Mouse (Mus musculus): ENCODE data around the gene St6galnac3. TPM values are rescaled to one million over a fixed set of nuclear protein-coding genes. Genes with fewer than 3 reads are reported as not detected.

St6galnac3 gene
- polyA plus RNA-seq, 1 experiment from 2014 or later, result 26.6 TPM

GRCm38 (mm10) chr3:153238381-153238780 is 486.6 kb downstream of the St6galnac3 start:
- WGBS, result 92% methylated on average over 10 of the region's 10 CpGs
- ATAC-seq (ENCODE audit: low FRiP score, low TSS enrichment), result no peak

GRCm38 (mm10) chr3:153236262-153236661 is 488.7 kb downstream of the St6galnac3 start:
- Histone ChIP-seq H3K36me3 (ENCODE audit: control insufficient read depth, insufficient read depth, low read length) (no peaks in the 10 kb centered on the region), H3K27ac (replicated peaks; ENCODE audit: low read depth, low read length) (no peak overlapping the region), H3K27me3 (ENCODE audit: control insufficient read depth, insufficient read depth, low read length) (no peaks in the 10 kb centered on the region), H3K4me3 (replicated peaks; ENCODE audit: low read depth, low read length) (no peak overlapping the region), H3K9ac (replicated peaks; ENCODE audit: low read length) (no peak overlapping the region), H3K9me3 (ENCODE audit: control insufficient read depth, low read length) (no peaks in the 10 kb centered on the region), H3K4me2 (ENCODE audit: low read length) (no peak overlapping the region), H3K4me1 (ENCODE audit: control insufficient read depth, insufficient read depth, low read length) (0 out of 2 replicates have a peak, but pooled peaks cover 6% of the 10 kb centered on the region)
- ATAC-seq (ENCODE audit: low FRiP score, low TSS enrichment) (no peak), DNase-seq (no peak)
- WGBS, result 84% methylated on average over 9 of the region's 9 CpGs

More at GRCm38 (mm10) chr3:153238381-153238780, 486.6 kb downstream of the St6galnac3 start:
- H3K4me3 ChIP-seq (replicated peaks; ENCODE audit: low read depth, low read length), result no peak overlapping the region
- H3K4me2 ChIP-seq (ENCODE audit: low read length), result no peak overlapping the region
- peaks cover 13% of the 10 kb centered on the region; the same call in 1 of the 2 replicates for H3K4me1 ChIP-seq (ENCODE audit: control insufficient read depth, insufficient read depth, low read length)
- H3K9ac ChIP-seq (replicated peaks; ENCODE audit: low read length), result no peak overlapping the region
- no peak for DNase-seq
- H3K27ac ChIP-seq (replicated peaks; ENCODE audit: low read depth, low read length), result no peak overlapping the region
- no peaks in the 10 kb centered on the region for H3K9me3 ChIP-seq (ENCODE audit: control insufficient read depth, low read length)
- H3K27me3 ChIP-seq (ENCODE audit: control insufficient read depth, insufficient read depth, low read length), result no peaks in the 10 kb centered on the region
- H3K36me3 ChIP-seq (ENCODE audit: control insufficient read depth, insufficient read depth, low read length), result no peaks in the 10 kb centered on the region

- no peak for ATAC-seq (ENCODE audit: low FRiP score, low TSS enrichment)
- 87% methylated on average over 10 of the region's 10 CpGs for WGBS
- H3K9me3 ChIP-seq (ENCODE audit: control insufficient read depth, low read length), result no peaks in the 10 kb centered on the region
- no peak overlapping the region for H3K9ac ChIP-seq (replicated peaks; ENCODE audit: low read length)
- no peak overlapping the region for H3K4me2 ChIP-seq (ENCODE audit: low read length)
- H3K27me3 ChIP-seq (ENCODE audit: control insufficient read depth, insufficient read depth, low read length), result no peaks in the 10 kb centered on the region
- no peak for DNase-seq
- no peak overlapping the region for H3K4me3 ChIP-seq (replicated peaks; ENCODE audit: low read depth, low read length)
- no peaks in the 10 kb centered on the region for H3K4me1 ChIP-seq (ENCODE audit: control insufficient read depth, insufficient read depth, low read length)
- H3K27ac ChIP-seq (replicated peaks; ENCODE audit: low read depth, low read length), result no peak overlapping the region
- H3K36me3 ChIP-seq (ENCODE audit: control insufficient read depth, insufficient read depth, low read length), result no peaks in the 10 kb centered on the region
These were observed 502.2 kb downstream of the St6galnac3 start for GRCm38 (mm10) chr3:153222611-153223402.

GRCm38 (mm10) chr3:153219391-153219790 is 505.6 kb downstream of the St6galnac3 start:
- Histone ChIP-seq H3K4me1 (ENCODE audit: control insufficient read depth, insufficient read depth, low read length) (no peaks in the 10 kb centered on the region), H3K9ac (replicated peaks; ENCODE audit: low read length) (no peak overlapping the region), H3K4me3 (replicated peaks; ENCODE audit: low read depth, low read length) (no peak overlapping the region), H3K27me3 (ENCODE audit: control insufficient read depth, insufficient read depth, low read length) (no peaks in the 10 kb centered on the region), H3K27ac (replicated peaks; ENCODE audit: low read depth, low read length) (no peak overlapping the region), H3K4me2 (ENCODE audit: low read length) (no peak overlapping the region), H3K36me3 (ENCODE audit: control insufficient read depth, insufficient read depth, low read length) (no peaks in the 10 kb centered on the region), H3K9me3 (ENCODE audit: control insufficient read depth, low read length) (no peaks in the 10 kb centered on the region)
- DNase-seq, result no peak
- ATAC-seq (ENCODE audit: low FRiP score, low TSS enrichment), result no peak
- 83% methylated on average over 2 of the region's 2 CpGs for WGBS

GRCm38 (mm10) chr3:153208186-153208585 is 516.8 kb downstream of the St6galnac3 start:
- H3K36me3 ChIP-seq (ENCODE audit: control insufficient read depth, insufficient read depth, low read length), result no peaks in the 10 kb centered on the region
- H3K4me1 ChIP-seq (ENCODE audit: control insufficient read depth, insufficient read depth, low read length), result no peaks in the 10 kb centered on the region
- no peaks in the 10 kb centered on the region for H3K27me3 ChIP-seq (ENCODE audit: control insufficient read depth, insufficient read depth, low read length)
- no peak overlapping the region for H3K9ac ChIP-seq (replicated peaks; ENCODE audit: low read length)
- H3K4me2 ChIP-seq (ENCODE audit: low read length), result no peak overlapping the region
- H3K27ac ChIP-seq (replicated peaks; ENCODE audit: low read depth, low read length), result no peak overlapping the region
- WGBS, result 79% methylated on average over 2 of the region's 2 CpGs
- no peaks in the 10 kb centered on the region for H3K9me3 ChIP-seq (ENCODE audit: control insufficient read depth, low read length)
- no peak for ATAC-seq (ENCODE audit: low FRiP score, low TSS enrichment)
- H3K4me3 ChIP-seq (replicated peaks; ENCODE audit: low read depth, low read length), result no peak overlapping the region
- DNase-seq, result no peak

- no peaks in the 10 kb centered on the region for H3K9me3 ChIP-seq (ENCODE audit: control insufficient read depth, low read length)
- no peak overlapping the region for H3K4me2 ChIP-seq (ENCODE audit: low read length)
- no peak for DNase-seq
- H3K4me3 ChIP-seq (replicated peaks; ENCODE audit: low read depth, low read length), result no peak overlapping the region
- peaks cover 4% of the 10 kb centered on the region; the same call in 1 of the 2 replicates for H3K4me1 ChIP-seq (ENCODE audit: control insufficient read depth, insufficient read depth, low read length)
- H3K36me3 ChIP-seq (ENCODE audit: control insufficient read depth, insufficient read depth, low read length), result no peaks in the 10 kb centered on the region
- H3K27me3 ChIP-seq (ENCODE audit: control insufficient read depth, insufficient read depth, low read length), result no peaks in the 10 kb centered on the region
- no peak for ATAC-seq (ENCODE audit: low FRiP score, low TSS enrichment)
- WGBS, result 92% methylated on average over 5 of the region's 5 CpGs
- no peak overlapping the region for H3K27ac ChIP-seq (replicated peaks; ENCODE audit: low read depth, low read length)
- no peak overlapping the region for H3K9ac ChIP-seq (replicated peaks; ENCODE audit: low read length)
These were observed 520.9 kb downstream of the St6galnac3 start for GRCm38 (mm10) chr3:153204046-153204445.

GRCm38 (mm10) chr3:153201835-153202234 is 523.1 kb downstream of the St6galnac3 start:
- Histone ChIP-seq H3K4me3 (replicated peaks; ENCODE audit: low read depth, low read length) (no peak overlapping the region), H3K4me1 (ENCODE audit: control insufficient read depth, insufficient read depth, low read length) (peaks cover 5% of the 10 kb centered on the region; the same call in 1 of the 2 replicates), H3K27ac (replicated peaks; ENCODE audit: low read depth, low read length) (no peak overlapping the region), H3K4me2 (ENCODE audit: low read length) (no peak overlapping the region), H3K9ac (replicated peaks; ENCODE audit: low read length) (no peak overlapping the region), H3K36me3 (ENCODE audit: control insufficient read depth, insufficient read depth, low read length) (no peaks in the 10 kb centered on the region), H3K27me3 (ENCODE audit: control insufficient read depth, insufficient read depth, low read length) (no peaks in the 10 kb centered on the region), H3K9me3 (ENCODE audit: control insufficient read depth, low read length) (no peaks in the 10 kb centered on the region)
- ATAC-seq (ENCODE audit: low FRiP score, low TSS enrichment) (no peak), DNase-seq (no peak)
- WGBS, result 91% methylated on average over 10 of the region's 10 CpGs

GRCm38 (mm10) chr3:153200801-153201200 is 524.2 kb downstream of the St6galnac3 start:
- Histone ChIP-seq H3K36me3 (ENCODE audit: control insufficient read depth, insufficient read depth, low read length) (no peaks in the 10 kb centered on the region), H3K4me3 (replicated peaks; ENCODE audit: low read depth, low read length) (no peak overlapping the region), H3K4me2 (ENCODE audit: low read length) (no peak overlapping the region), H3K27me3 (ENCODE audit: control insufficient read depth, insufficient read depth, low read length) (no peaks in the 10 kb centered on the region), H3K9me3 (ENCODE audit: control insufficient read depth, low read length) (no peaks in the 10 kb centered on the region), H3K4me1 (ENCODE audit: control insufficient read depth, insufficient read depth, low read length) (peaks cover 5% of the 10 kb centered on the region; the same call in 1 of the 2 replicates), H3K27ac (replicated peaks; ENCODE audit: low read depth, low read length) (no peak overlapping the region), H3K9ac (replicated peaks; ENCODE audit: low read length) (no peak overlapping the region)
- DNase-seq, result no peak
- WGBS, result 94% methylated on average over 12 of the region's 12 CpGs
- ATAC-seq (ENCODE audit: low FRiP score, low TSS enrichment), result no peak

GRCm38 (mm10) chr3:153200076-153200475 is 524.9 kb downstream of the St6galnac3 start:
- Histone ChIP-seq H3K27me3 (ENCODE audit: control insufficient read depth, insufficient read depth, low read length) (no peaks in the 10 kb centered on the region), H3K9me3 (ENCODE audit: control insufficient read depth, low read length) (no peaks in the 10 kb centered on the region), H3K4me2 (ENCODE audit: low read length) (no peak overlapping the region), H3K4me1 (ENCODE audit: control insufficient read depth, insufficient read depth, low read length) (peaks cover 5% of the 10 kb centered on the region; the same call in 1 of the 2 replicates), H3K27ac (replicated peaks; ENCODE audit: low read depth, low read length) (no peak overlapping the region), H3K36me3 (ENCODE audit: control insufficient read depth, insufficient read depth, low read length) (no peaks in the 10 kb centered on the region), H3K4me3 (replicated peaks; ENCODE audit: low read depth, low read length) (no peak overlapping the region), H3K9ac (replicated peaks; ENCODE audit: low read length) (no peak overlapping the region)
- no peak for ATAC-seq (ENCODE audit: low FRiP score, low TSS enrichment)
- WGBS, result 95% methylated on average over 11 of the region's 11 CpGs
- no peak for DNase-seq

Measured in midbrain, embryonic 14.5 days (tissue).